In the genomic region with DNA sequence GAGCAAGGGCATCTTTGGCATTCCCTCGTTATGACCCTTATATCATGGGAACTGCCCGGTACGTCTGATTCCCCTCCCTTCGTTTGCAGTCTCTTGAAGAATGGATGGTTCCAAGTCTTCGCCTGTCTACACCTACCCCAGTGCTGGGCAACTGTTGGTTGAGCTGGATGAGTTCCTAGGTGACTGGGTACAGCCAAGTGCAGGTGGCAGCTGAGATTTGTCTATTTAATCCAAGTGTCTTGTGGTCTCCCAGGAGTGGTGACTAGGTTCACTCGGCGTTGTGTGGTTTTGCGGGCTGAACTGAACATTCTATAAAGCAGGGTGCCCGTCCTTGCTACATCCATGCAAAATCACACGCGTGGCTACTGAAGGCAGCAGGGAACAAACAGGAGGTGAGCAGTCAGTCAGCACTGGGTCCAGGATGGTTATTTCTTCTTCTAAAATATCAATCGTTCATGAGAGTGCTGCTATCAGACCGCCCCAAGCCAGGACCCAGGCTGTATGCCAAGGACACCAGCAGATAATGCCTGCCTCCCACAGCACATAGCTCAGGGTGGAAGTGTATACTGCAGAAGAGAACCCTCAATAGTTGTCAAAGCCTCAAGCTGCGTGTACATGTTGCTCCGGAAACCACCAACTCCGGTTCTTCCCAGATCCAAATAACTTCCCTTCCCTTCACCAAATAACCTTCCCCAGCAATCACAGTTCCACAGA, we compare ENCODE assay signal across 25 mouse cellular contexts.
A peak's percentile ranks its signal among the peaks of the same experiment; 100 is the strongest.
DNase-seq lines count a peak whose midpoint lies in the region; ATAC-seq and TF ChIP-seq lines count a peak whose summit lies in the region.
"Had no signal": no experiment of that assay in that cellular context is flagged by ENCODE, and none has a peak within 500 bp of the region (broad histone marks: within the 10 kb centered on the region; RNA-seq: fewer than 3 reads in every experiment).

No protein-coding gene starts in this region.

- no peak overlapping the region for H3K9ac ChIP-seq in heart, embryonic 16.5 days (ENCODE audit: low read length)
- no peak overlapping the region for H3K9ac ChIP-seq in heart, embryonic 12.5 days
- H3K9ac ChIP-seq: hindbrain, embryonic 14.5 days; liver, embryonic 14.5 days; midbrain, embryonic 15.5 days; neural tube, embryonic 12.5 days; stomach, embryonic 15.5 days had no signal

- no peak overlapping the region for H3K4me2 ChIP-seq in heart, embryonic 16.5 days (ENCODE audit: low read depth, low read length)
- H3K4me2 ChIP-seq in heart, embryonic 12.5 days = no peak overlapping the region
- H3K4me2 ChIP-seq: hindbrain, embryonic 14.5 days; midbrain, embryonic 15.5 days; neural tube, embryonic 12.5 days; stomach, embryonic 15.5 days had no signal

- peaks cover 11% of the 10 kb centered on the region; the same call in 1 of the 2 replicates for H3K4me1 ChIP-seq in heart, embryonic 16.5 days (ENCODE audit: control insufficient read depth, insufficient read depth, low read length)
- H3K4me1 ChIP-seq in heart, embryonic 12.5 days (replicated peaks) = peaks cover 4% of the 10 kb centered on the region; the same call in 1 of the 2 replicates
- H3K4me1 ChIP-seq: neural tube, embryonic 12.5 days; stomach, embryonic 15.5 days had no signal

- no peaks in the 10 kb centered on the region for H3K27me3 ChIP-seq in heart, embryonic 16.5 days (ENCODE audit: control insufficient read depth, insufficient read depth, low read length)
- H3K27me3 ChIP-seq in heart, embryonic 12.5 days (replicated peaks) = no peaks in the 10 kb centered on the region
- H3K27me3 ChIP-seq: midbrain, embryonic 15.5 days; neural tube, embryonic 12.5 days; stomach, embryonic 15.5 days had no signal

- TF ChIP-seq CTCF in gastrocnemius, adult 2 months (IDR thresholded peaks at IDR 0.05) = no peak

- no peaks in the 10 kb centered on the region for H3K36me3 ChIP-seq in heart, embryonic 16.5 days (ENCODE audit: control insufficient read depth, insufficient read depth)
- H3K36me3 ChIP-seq in heart, embryonic 12.5 days = no peaks in the 10 kb centered on the region
- H3K36me3 ChIP-seq: midbrain, embryonic 15.5 days; neural tube, embryonic 12.5 days; stomach, embryonic 15.5 days had no signal

- peak; percentile 60; the same call in 1 of the 2 replicates for ATAC-seq in heart, embryonic 16.5 days (replicated peaks; ENCODE audit: extremely low read depth, insufficient read depth, low FRiP score)
- no peak for ATAC-seq in heart, embryonic 12.5 days (ENCODE audit: insufficient number of reproducible peaks, low FRiP score)
- ATAC-seq: forebrain, embryonic 16.5 days; intestine, postnatal 0 days; midbrain, embryonic 15.5 days; Patski had no signal

- peak; percentile 38 for DNase-seq in cerebellum, adult 8-10 months
- DNase-seq in cerebellum, postnatal 4 days (ENCODE audit: low spot score in 2 of 2) = no peak
- DNase-seq in ovary, adult 18-20 months (ENCODE audit: low spot score) = peak; percentile 34
- no peak for DNase-seq in ovary, postnatal 10 days (ENCODE audit: low spot score)
- DNase-seq in gastrocnemius, adult 2 months = no peak
- DNase-seq: adrenal gland, postnatal 14 days; kidney, adult 9 months; kidney, postnatal 10 days; liver; lung, adult 2 months; lung, postnatal 10 days; right cerebral cortex, postnatal 25 days had no signal

- peak overlapping the region; percentile 41; the same call in 1 of the 2 replicates for H3K27ac ChIP-seq in heart, embryonic 16.5 days (ENCODE audit: low read length)
- H3K27ac ChIP-seq in heart, embryonic 12.5 days (ENCODE audit: poor library complexity, severe bottlenecking) = no peak overlapping the region
- no peak overlapping the region for H3K27ac ChIP-seq in gastrocnemius, adult 2 months
- H3K27ac ChIP-seq: hindbrain, embryonic 14.5 days; liver, embryonic 14.5 days; macrophage; midbrain, embryonic 15.5 days; neural tube, embryonic 12.5 days; stomach, embryonic 15.5 days had no signal

- no peaks in the 10 kb centered on the region for H3K9me3 ChIP-seq in heart, embryonic 16.5 days (replicated peaks; ENCODE audit: control insufficient read depth, low read length)
- no peaks in the 10 kb centered on the region for H3K9me3 ChIP-seq in heart, embryonic 12.5 days (replicated peaks)
- H3K9me3 ChIP-seq: midbrain, embryonic 15.5 days; neural tube, embryonic 12.5 days; stomach, embryonic 15.5 days had no signal

- no peak overlapping the region for H3K4me3 ChIP-seq in heart, embryonic 16.5 days (ENCODE audit: low read length)
- no peak overlapping the region for H3K4me3 ChIP-seq in heart, embryonic 12.5 days
- H3K4me3 ChIP-seq in gastrocnemius, adult 2 months = no peak overlapping the region
- H3K4me3 ChIP-seq: erythroblast, embryonic 14.5 days; midbrain, embryonic 15.5 days; myocyte; neural tube, embryonic 12.5 days; stomach, embryonic 15.5 days had no signal

- intact Hi-C loops in gastrocnemius, adult 2 months (cut with DNase I) = no loop called here

- 75% methylated on average over 16 of the region's 16 CpGs for WGBS in heart, embryonic 16.5 days
- WGBS in heart, embryonic 12.5 days = 83% methylated on average over 16 of the region's 16 CpGs

Comparison
In these comparisons a context has a peak if more than half of its experiments do, and no peak if none do; other contexts are left out.
1. DNase-seq: peak in cerebellum, adult 8-10 months (single experiment) and ovary, adult 18-20 months (single experiment); none in cerebellum, postnatal 4 days (0 of 2), ovary, postnatal 10 days (single experiment) and gastrocnemius, adult 2 months (single experiment).